Mouse (Mus musculus): ENCODE measurements at regions not wholly inside any gene's neighbourhood (a gene's known extent, or its start where the extent isn't known, plus 50 kb on each side); places are given as distances from the start of the nearest gene placed in this dataset.
A peak's percentile ranks its signal among the peaks of the same experiment; 100 is the strongest.

DNA sequence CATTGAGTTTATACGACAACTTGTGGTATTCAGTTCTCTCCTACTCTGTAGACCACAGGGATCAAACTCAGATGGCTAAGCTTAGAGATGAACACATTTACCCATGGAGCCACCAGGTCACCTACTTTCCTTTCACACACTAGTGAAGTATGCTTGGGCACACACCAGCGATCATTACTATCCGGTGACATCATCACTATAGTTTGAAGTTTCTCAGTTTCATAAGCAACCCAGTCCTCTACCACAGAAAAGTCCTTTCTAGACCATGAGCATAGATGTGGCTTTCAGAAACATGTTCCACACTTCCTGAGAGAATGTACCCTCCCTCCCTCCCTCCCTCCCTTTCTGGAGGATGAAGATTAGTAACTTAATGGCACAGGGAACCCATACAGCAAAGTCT lies 532.9 kb downstream of the Grin2a start:
- no peak for DNase-seq
- intact Hi-C loops (cut with DNase I), result no loop called here

DNA sequence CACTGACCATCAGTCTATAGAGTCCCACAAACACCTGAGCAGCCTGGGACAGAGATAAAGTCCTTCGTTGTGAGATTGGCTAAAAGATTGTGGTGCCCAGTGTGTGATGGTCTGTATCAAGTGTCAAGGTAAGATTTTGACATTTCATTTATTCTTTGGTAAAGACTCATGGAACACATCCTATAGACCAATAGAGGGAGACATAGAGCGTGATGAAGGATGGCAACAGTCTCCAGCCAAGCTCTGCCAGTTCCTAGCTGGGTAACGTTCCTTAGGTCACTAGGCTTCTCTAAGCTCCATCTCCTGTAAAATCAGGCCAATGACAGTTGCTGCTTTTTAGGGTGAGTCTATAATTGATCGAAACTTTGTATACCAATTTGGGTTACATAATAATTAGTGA lies 526.0 kb downstream of the Grin2a start:
- intact Hi-C loops (cut with DNase I), result no loop called here

DNA sequence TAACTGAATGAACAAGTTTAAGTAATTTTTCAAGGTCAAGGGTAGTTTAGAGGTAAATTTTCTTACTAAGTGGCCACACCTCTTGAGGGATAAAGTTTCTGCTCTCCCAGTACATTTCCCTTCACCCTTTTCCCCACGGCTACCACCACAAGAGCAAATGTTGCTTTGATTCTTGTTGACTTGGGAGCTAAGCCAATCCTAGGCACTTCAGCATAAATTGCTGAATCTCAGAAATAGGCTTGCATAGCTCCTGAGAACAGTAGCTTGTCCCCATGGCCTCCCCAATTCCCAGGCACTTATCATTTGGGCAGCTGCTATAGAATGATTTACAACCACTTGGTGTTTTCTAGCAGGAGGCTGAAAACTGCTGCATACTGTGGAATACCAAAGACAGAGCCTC lies 510.1 kb downstream of the Grin2a start:
- no peak for DNase-seq
- intact Hi-C loops (cut with DNase I), result no loop called here

More for the DNA sequence above, 526.0 kb downstream of the Grin2a start:
- DNase-seq, result no peak

DNA sequence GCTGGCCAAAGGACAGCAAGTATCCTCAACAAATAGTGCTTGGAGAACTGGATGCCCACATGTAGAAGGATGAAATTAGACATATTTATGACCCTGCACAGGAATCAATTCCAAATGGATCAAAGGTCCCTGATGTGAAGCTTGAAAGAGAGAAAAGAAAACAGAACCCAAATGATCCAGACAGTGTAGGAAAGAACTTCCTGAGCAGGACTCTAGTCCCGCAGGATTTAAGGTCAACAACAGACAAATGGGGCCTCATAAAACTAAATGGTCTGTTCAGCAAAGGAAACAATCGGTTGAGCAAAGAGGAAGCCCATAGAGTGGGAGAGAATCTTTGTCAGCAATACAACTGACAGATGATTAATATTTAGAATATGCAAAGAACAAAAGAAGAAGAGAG lies 497.1 kb downstream of the Grin2a start:
- intact Hi-C loops (cut with DNase I), result no loop called here
- no peak for DNase-seq

DNA sequence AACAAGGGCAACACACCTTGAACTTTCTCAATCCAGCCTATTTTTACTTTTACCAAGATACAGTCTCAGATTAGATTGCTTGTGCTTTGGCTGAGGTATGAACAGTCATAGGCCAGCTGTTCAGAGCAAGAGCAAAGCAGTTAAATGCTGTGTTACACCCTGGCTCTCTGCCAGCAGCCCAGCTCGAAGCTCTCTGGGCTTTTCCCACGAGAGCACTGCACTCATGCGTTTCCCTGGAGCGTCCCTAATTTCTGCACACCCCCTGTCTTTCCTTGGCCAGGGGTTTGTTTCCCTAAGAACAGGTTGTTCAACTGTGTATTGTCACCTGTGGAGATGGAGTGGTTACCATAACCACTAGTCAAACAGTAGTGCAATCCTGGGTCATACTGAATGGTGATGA lies 493.6 kb downstream of the Grin2a start:
- intact Hi-C loops (cut with DNase I), result no loop called here
- peak; percentile 31 to 36 for DNase-seq

DNA sequence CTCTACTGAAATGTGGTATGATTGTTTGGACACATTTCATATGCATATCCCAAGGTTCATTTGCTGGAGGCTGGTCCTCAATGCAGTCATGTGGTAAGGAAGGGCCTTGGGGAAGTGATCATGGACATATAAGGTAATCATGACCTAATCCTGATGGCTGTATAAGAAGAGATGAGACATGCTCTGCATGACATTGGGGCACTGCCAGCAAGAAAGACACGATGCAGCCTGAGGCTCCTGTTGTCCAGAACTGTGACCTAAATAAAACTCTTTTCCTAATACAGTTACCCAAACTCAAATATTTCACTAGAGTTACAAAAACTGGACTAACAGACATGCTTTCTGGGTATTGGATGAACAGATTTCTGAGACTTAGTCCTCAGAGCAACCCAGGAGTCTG lies 485.7 kb downstream of the Grin2a start:
- intact Hi-C loops (cut with DNase I), result no loop called here
- DNase-seq, result no peak

DNA sequence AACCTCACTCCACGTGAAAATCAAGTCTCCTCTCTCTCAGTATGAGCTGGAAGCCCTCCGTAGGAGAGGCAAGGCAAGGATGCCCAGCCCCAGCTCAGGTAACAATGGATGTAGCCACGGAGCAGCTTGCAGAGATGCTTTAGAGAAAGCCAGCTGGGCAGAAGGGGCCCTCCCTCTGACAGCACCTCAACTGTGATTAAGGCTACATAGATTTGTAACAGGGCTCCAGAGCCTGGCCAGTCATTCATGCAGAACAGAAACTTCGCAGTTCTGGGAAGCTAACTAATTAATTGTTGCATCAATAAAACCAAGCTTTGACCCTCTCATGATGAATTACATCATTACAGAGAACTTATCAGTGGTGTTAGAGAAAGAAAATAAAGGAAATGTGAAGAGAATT lies 480.8 kb downstream of the Grin2a start:
- DNase-seq, result no peak
- intact Hi-C loops (cut with DNase I), result no loop called here
